Mouse (Mus musculus) embryonic facial prominence, embryonic 12.5 days (tissue): Measurements from ENCODE around the gene Ogfod3. TPM values are rescaled to one million over a fixed set of nuclear protein-coding genes. Genes with fewer than 3 reads are reported as not detected.

Experiments
- ATAC-seq: fragments of 200-750 bp; cut with Nextera tagmentation; 2 replicates; pipeline ENCODE4 v1.8.0; 2017; ENCODE audit not compliant: insufficient number of reproducible peaks, insufficient read depth, low FRiP score, low TSS enrichment
- H3K27ac ChIP-seq: fragments of 300-500 bp; sonication (generic); 2 replicates; pipeline ENCODE4 v1.5.1; 2016; ENCODE audit warnings: mild to moderate bottlenecking
- H3K27me3 ChIP-seq: fragments of 300-500 bp; sonication (generic); 2 replicates; pipeline ENCODE4 v1.6.1; 2016; ENCODE audit warnings: mild to moderate bottlenecking, moderate library complexity
- H3K36me3 ChIP-seq: fragments of 300-500 bp; sonication (generic); 2 replicates; pipeline ENCODE4 v1.6.1; 2016; ENCODE audit warnings: mild to moderate bottlenecking
- H3K4me1 ChIP-seq: fragments of 300-500 bp; sonication (generic); 2 replicates; pipeline ENCODE4 v1.6.1; 2016
- H3K4me2 ChIP-seq: fragments of 300-500 bp; sonication (generic); replicated peaks from 2 replicates; pipeline ENCODE4 v1.6.1; 2016; ENCODE audit warnings: mild to moderate bottlenecking, moderate library complexity
- H3K4me3 ChIP-seq: fragments of 300-500 bp; sonication (generic); 2 replicates; pipeline ENCODE4 v1.5.1; 2016; ENCODE audit warnings: mild to moderate bottlenecking
- H3K9ac ChIP-seq: fragments of 300-500 bp; sonication (generic); 2 replicates; pipeline ENCODE4 v1.6.1; 2016; ENCODE audit warnings: mild to moderate bottlenecking, moderate library complexity
- H3K9me3 ChIP-seq: fragments of 300-500 bp; sonication (generic); 2 replicates; pipeline ENCODE4 v1.6.1; 2016; ENCODE audit warnings: mild to moderate bottlenecking, moderate library complexity
- WGBS: fragments of 180-500 bp; shearing (Covaris S2); methylation state at CpG from one replicate; pipeline ENCODE4 v1.1.7; 2016; 5-methylcytosine and 5-hydroxymethylcytosine counted together
- polyA plus RNA-seq: library from polyadenylated mRNA; unstranded; fragments of >200 nt; fragmentation: Nextera tagmentation; extraction: Ambion mirVana; gene quantifications from 2 replicates; pipeline ENCODE4 v1.2.1, GENCODE M21; 2016

Ogfod3 gene
- polyA plus RNA-seq = 22.1 and 22.9 TPM in 2 replicates

DNA sequence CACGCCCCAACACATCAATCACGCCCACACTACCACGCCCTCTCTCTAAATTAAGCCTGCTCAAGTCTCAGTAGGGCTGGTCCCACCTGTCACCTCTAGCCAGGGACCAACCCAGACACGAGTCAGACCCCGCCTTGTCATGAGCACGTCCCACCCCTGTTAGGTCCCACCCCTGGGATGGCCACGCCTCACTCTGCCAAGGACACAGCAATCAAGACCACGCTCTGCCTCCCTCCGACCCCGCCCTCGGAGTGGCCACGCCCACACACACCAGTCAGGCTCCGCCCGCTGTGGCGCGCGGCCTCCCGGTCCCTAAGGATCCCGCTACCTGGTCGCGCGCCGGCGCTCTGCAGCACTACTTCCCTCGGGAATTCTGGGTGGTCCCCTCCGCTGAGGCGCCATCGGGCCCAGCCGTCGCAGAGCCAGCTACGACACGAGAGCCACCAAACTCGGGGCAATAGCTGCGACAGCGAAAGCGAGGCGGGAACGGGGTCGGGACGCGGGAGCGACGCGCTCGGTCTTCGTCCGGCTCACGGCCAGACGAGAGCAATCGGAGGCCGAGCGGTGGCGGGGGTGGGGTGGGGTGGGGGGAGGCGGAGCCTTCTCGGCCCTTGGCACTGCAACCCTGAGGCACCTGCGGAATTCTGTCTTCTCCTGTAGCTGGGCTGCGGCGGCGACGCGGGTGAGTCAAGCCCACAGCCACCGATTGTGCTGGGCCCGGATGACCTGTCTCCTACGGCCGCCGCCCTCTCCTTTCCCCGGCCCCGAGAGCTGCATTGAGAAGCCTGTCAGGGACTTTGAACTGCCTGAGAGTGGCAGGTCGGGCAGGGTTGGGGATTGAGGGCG is at the start of gene Ogfod3, which contains the start of gene Hexdc:
Gene Ogfod3, minus strand, starts transcription at position 551 of the 846 bp plus-strand sequence.
Gene Hexdc, plus strand, starts transcription at position 273 of the 846 bp plus-strand sequence.
- H3K9me3 ChIP-seq = no peaks in the 10 kb centered on the region
- ATAC-seq = peak; percentile 97
- H3K4me3 ChIP-seq = peak within 1 kb of the TSS; percentile 74
- H3K36me3 ChIP-seq = peaks cover 7% of the 10 kb centered on the region
- H3K4me1 ChIP-seq = peaks cover 10% of the 10 kb centered on the region
- WGBS = under 1% methylated on average over 70 of the region's 70 CpGs
- H3K27me3 ChIP-seq = no peaks in the 10 kb centered on the region
- H3K4me2 ChIP-seq = peak within 1 kb of the TSS; percentile 82
- peak within 1 kb of the TSS; percentile 68 for H3K9ac ChIP-seq
- peak within 1 kb of the TSS; percentile 83 for H3K27ac ChIP-seq

DNA sequence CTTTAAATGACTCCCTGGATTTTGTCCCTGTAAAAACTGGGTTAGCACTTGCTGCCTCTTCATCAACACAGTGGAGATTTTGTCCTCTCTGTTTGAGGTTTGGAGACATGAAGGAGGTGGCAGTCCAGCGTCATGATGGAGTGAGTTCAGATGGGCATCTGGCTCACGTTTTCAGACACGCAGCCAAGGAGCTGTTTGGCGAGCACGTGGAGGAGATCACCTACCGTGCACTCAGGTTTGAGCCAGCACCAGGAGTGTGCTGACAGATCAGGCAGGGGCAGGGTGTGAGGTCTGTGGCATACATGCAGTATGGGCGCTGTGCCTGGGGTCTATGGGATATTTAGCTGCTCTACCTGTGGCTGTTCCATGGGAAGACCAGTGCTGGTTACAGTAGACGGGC is 45.7 kb upstream of the Ogfod3 start:
- H3K36me3 ChIP-seq = peaks cover 96% of the 10 kb centered on the region
- H3K27ac ChIP-seq = no peak overlapping the region
- 88% methylated on average over 8 of the region's 8 CpGs for WGBS
- H3K4me3 ChIP-seq = no peak overlapping the region
- H3K9me3 ChIP-seq = no peaks in the 10 kb centered on the region
- H3K9ac ChIP-seq = no peak overlapping the region
- no peaks in the 10 kb centered on the region for H3K4me1 ChIP-seq
- ATAC-seq = no peak
- H3K27me3 ChIP-seq = no peaks in the 10 kb centered on the region
- no peak overlapping the region for H3K4me2 ChIP-seq

DNA sequence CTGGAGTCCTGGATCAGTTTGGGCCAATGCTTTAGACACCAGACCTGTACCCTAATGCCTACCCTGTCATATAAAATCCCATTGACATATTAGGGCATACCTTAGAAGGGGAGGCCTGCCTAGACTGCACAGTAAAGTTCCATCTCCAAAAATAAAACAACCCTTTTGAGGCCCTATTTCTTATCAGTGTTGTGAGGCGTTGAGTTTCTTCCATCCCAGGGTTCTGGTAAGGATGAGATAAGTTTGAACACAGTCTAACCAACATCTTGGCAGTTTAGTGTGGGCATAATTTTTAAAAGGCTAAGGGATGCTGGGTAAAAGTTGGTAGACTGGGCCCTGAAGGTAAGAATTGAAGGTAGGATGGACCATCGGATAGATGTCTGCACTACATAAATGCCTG is 35.2 kb upstream of the Ogfod3 start:
- H3K4me3 ChIP-seq = no peak overlapping the region
- no peak overlapping the region for H3K4me2 ChIP-seq
- H3K36me3 ChIP-seq = peaks cover 45% of the 10 kb centered on the region
- no peaks in the 10 kb centered on the region for H3K27me3 ChIP-seq
- peaks cover 7% of the 10 kb centered on the region; the same call in 1 of the 2 replicates for H3K4me1 ChIP-seq
- no peak overlapping the region for H3K9ac ChIP-seq
- no peak overlapping the region for H3K27ac ChIP-seq
- no peak for ATAC-seq
- H3K9me3 ChIP-seq = no peaks in the 10 kb centered on the region
- WGBS = 91% methylated on average over 2 of the region's 2 CpGs

DNA sequence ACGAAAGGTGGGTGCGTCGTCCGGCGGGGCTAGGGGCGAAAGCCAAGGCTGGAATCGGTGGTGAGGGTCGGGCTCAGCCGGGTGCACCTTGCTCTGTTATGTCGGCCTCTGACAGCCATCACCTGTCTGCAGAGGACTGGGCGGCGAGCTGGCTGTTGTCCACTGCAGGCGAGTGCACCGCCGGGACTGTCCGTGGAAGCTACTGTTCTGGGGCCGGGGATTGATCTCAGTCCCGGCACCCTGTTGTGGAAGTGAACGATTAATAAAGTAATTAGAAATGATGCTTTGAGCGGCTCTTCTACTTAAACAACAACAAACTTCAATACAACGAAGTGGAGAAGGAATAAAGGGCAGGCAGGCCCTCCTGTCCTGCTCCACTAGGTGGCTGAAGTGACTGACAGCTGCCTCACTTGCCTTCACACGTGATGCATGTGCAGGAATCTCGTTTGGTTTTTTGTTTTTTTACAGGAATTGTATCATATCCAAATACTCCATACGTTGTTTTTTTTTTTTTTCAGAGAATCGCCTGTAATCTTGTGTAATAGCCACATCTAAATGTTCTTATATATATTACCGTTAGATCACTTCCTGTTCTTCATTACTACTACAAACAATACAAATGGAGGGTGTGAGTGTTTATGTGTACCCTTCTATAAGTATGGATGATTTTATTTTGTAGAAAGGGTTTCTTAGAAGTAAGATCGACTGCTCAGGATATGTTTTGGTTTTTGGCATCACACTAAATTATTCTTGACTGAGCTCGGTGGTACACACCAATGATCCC is 33.0 kb upstream of the Ogfod3 start:
- Histone ChIP-seq H3K4me3 (peak overlapping the region; percentile 76), H3K4me2 (peak overlapping the region; percentile 54), H3K27ac (peak overlapping the region; percentile 93), H3K4me1 (peaks cover 7% of the 10 kb centered on the region; the same call in 1 of the 2 replicates), H3K9ac (peak overlapping the region; percentile 78), H3K36me3 (peaks cover 25% of the 10 kb centered on the region), H3K27me3 (no peaks in the 10 kb centered on the region), H3K9me3 (no peaks in the 10 kb centered on the region)
- 5% methylated on average over 28 of the region's 28 CpGs for WGBS
- ATAC-seq = no peak

DNA sequence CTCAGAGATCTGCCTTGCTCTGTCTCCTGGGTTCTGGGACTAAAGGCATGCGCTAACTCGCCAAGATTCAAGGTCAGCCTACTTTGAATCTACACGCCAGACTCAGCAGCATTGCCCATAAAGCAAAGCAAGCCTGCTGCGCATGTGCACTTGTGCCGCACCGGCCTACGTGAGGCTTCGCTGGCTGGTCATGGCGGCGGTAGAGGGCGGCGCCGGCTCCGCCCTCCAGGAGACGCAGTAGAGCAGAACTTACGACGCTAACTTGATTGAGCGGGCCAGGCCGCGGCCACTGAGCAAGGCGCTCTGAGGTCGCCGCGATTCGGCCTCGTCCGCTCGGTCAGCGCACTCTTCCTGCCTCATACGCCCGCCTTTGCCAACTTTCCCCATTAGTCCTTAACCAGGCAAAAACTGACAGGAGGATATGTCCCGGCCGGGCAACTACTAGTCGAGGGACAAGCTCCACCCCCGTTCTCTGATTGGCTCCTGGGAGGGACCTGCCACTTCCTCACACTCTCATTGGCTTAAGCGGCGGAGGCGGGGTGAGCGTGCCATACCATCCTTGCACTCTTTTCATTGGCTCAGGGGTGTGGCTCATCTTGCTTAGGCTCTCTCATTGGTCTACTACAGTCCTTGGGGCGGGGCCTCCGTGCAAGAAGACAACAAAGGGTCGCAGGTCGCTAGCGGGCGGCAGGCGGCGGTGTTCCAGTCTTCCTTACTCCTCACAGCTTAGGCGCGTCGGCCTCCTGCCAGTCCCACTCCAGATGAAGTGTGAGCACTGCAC is 32.2 kb upstream of the Ogfod3 start, which contains the start of gene Narf:
Gene Narf, plus strand, starts transcription at position 690 of the 781 bp plus-strand sequence.
- peak; percentile 99 for ATAC-seq
- H3K9ac ChIP-seq = peak within 1 kb of the TSS; percentile 78
- H3K4me2 ChIP-seq = peak within 1 kb of the TSS; percentile 54
- H3K4me1 ChIP-seq = peaks cover 7% of the 10 kb centered on the region; the same call in 1 of the 2 replicates
- peak within 1 kb of the TSS; percentile 76 for H3K4me3 ChIP-seq
- no peaks in the 10 kb centered on the region for H3K9me3 ChIP-seq
- peaks cover 17% of the 10 kb centered on the region; the same call in 1 of the 2 replicates for H3K36me3 ChIP-seq
- peak within 1 kb of the TSS; percentile 99 for H3K27ac ChIP-seq
- WGBS = under 1% methylated on average over 50 of the region's 50 CpGs
- H3K27me3 ChIP-seq = no peaks in the 10 kb centered on the region

DNA sequence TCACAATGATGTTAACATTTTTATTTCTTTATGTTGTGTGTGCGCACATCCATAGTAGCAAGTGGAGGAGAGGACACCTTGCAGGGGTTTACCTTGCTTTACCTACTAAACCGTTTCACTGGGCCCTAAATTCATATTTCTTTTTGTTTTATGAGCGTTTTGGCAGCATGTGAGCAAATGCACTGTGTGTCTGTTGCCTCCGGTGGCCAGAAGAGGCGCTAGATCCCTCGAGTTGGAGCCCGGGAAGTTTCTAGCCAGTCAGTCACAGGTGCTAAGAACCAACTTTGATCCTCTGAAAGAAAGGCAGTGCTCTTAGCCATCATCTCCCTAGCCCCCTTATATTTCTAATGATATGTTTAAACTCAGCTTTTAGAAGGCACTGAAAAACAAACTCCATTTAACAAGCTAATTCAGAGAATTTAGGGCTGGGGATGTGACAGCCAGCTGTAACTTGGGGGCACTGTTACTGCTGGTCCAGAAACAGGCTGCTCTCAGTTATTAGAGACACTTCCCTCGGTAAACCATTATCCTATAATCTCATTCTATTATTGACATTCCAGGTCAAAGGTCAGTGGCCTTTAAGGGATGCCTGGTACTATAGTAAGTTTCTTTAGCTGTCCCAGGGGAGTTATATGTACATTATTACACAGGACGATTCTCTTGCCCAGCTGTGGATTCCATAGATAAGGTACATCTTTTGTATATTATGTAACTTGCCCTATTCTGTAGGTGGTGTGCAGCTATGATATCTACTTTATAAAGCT is 31.1 kb upstream of the Ogfod3 start:
- peak overlapping the region; percentile 54 for H3K4me2 ChIP-seq
- WGBS = 26% methylated on average over 9 of the region's 9 CpGs
- peak overlapping the region; percentile 76; the same call in 1 of the 2 replicates for H3K4me3 ChIP-seq
- peak overlapping the region; percentile 99 for H3K27ac ChIP-seq
- 0 out of 2 replicates have a peak overlapping the region, but pooled peaks have one; percentile 54 for H3K9ac ChIP-seq
- 0 out of 2 replicates have a peak, but pooled peaks cover 14% of the 10 kb centered on the region for H3K36me3 ChIP-seq
- no peak for ATAC-seq
- no peaks in the 10 kb centered on the region for H3K27me3 ChIP-seq
- H3K9me3 ChIP-seq = no peaks in the 10 kb centered on the region
- peaks cover 7% of the 10 kb centered on the region; the same call in 1 of the 2 replicates for H3K4me1 ChIP-seq

DNA sequence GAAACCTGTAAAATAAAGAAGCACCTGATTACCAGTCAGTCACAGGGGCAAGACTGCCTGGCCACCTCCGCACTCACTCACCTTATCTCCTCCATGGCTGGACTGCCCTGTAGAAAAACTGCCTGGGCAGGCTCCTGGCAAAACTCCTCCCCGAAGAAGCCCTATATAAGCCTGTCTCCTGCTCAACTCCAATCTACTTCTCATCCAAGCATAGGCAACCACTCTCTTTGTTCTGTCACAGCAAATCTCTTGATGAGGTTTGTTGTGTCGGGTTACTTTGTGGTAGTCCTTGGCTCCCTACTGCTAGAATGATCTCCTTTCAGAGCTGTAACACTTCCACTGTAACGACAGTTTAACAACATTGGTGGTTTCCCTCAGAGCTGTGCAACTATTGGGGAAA is 28.2 kb upstream of the Ogfod3 start:
- H3K9me3 ChIP-seq = no peaks in the 10 kb centered on the region
- H3K4me2 ChIP-seq = no peak overlapping the region
- 39% methylated on average over 4 of the region's 4 CpGs for WGBS
- ATAC-seq = no peak
- no peak overlapping the region for H3K27ac ChIP-seq
- H3K36me3 ChIP-seq = no peaks in the 10 kb centered on the region
- H3K4me1 ChIP-seq = peaks cover 11% of the 10 kb centered on the region
- no peaks in the 10 kb centered on the region for H3K27me3 ChIP-seq
- H3K4me3 ChIP-seq = no peak overlapping the region
- no peak overlapping the region for H3K9ac ChIP-seq

DNA sequence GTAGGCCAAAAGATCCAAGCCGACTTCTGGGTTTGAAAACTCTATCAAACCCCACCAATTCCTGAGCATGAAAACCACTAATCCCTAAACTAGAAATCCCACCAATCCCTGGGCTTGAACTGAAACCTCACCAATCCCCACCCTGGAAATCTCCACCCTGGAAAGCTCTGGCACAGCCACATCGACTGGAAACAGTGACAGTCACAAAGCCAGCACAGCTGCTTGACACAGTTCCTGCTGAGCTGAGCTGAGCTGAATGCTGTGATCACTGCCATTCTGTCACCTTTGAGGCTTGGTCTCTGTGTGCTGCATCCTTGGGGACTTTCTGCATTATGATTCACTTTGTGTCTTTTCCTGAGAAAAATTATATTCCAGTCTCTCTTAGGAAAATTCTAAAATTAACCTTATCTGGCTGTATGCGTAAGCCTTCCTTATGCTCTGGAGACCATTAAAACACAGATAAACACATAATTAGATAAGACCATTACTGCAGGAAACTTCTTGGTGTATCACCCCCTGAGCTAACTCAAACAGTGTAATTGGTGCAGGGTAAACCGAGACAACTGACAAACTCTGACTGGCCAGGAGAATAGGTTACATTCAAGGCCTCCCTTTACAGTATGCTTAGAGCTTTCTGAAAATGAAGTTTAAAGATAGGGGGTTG is 27.2 kb upstream of the Ogfod3 start:
- Histone ChIP-seq H3K9ac (no peak overlapping the region), H3K4me1 (peaks cover 12% of the 10 kb centered on the region), H3K36me3 (peaks cover 4% of the 10 kb centered on the region; the same call in 1 of the 2 replicates), H3K4me2 (no peak overlapping the region), H3K4me3 (no peak overlapping the region), H3K27me3 (no peaks in the 10 kb centered on the region), H3K9me3 (no peaks in the 10 kb centered on the region), H3K27ac (no peak overlapping the region)
- 49% methylated on average over 4 of the region's 4 CpGs for WGBS
- ATAC-seq = no peak

DNA sequence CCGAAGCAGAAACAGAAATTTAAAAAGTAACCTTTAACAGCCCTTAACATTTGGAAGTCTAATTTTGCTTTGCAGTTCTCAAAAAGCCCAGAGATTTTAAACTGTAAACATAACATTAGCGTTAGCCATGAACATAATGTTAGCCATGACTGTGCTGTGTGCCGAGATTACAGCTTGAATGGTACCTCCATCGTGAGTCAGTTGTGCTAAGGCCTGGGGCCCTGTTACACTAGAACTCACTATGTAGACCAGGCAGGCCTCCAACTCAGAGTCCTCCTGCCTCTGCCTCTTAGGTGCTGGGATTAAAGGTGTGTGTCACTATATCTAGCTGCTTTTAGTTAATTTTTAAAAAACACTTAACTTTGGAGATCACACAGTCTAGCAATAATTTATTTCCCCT is 26.7 kb upstream of the Ogfod3 start:
- no peak overlapping the region for H3K9ac ChIP-seq
- no peaks in the 10 kb centered on the region for H3K27me3 ChIP-seq
- no peak overlapping the region for H3K27ac ChIP-seq
- H3K4me2 ChIP-seq = no peak overlapping the region
- H3K36me3 ChIP-seq = peaks cover 10% of the 10 kb centered on the region; the same call in 1 of the 2 replicates
- peaks cover 12% of the 10 kb centered on the region for H3K4me1 ChIP-seq
- H3K9me3 ChIP-seq = no peaks in the 10 kb centered on the region
- WGBS = 79% methylated on average over 4 of the region's 4 CpGs
- ATAC-seq = no peak
- H3K4me3 ChIP-seq = no peak overlapping the region

DNA sequence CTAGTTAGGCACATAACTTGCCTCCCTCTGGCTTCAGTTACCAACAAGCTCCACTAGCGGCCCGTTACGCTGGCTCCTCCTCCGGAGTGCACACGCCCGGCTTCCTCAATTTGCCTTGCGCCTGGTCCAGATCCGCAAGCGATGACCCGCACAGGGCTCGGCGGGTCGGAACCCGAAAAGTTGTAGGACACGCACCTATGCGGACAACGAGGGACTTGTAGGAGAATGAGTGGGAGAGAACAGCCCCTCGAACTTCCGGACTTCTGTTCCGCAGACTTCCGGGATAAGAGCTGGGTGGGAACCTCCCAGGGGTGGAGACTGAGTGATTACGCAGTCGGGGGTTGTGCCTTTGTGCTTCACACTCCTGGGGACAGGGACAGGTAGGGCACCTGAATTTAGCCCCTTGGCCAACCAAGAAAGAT is 24.5 kb upstream of the Ogfod3 start, which contains the start of gene Cybc1:
Gene Cybc1, minus strand, starts transcription at position 305 of the 422 bp plus-strand sequence.
- under 1% methylated on average over 23 of the region's 23 CpGs for WGBS
- H3K9ac ChIP-seq = peak within 1 kb of the TSS; percentile 70
- H3K36me3 ChIP-seq = peaks cover 31% of the 10 kb centered on the region
- H3K27me3 ChIP-seq = no peaks in the 10 kb centered on the region
- H3K4me3 ChIP-seq = peak within 1 kb of the TSS; percentile 76
- H3K27ac ChIP-seq = peak within 1 kb of the TSS; percentile 57
- no peaks in the 10 kb centered on the region for H3K9me3 ChIP-seq
- peak; percentile 90 for ATAC-seq
- H3K4me1 ChIP-seq = peaks cover 12% of the 10 kb centered on the region
- peak within 1 kb of the TSS; percentile 79 for H3K4me2 ChIP-seq
